Mouse (Mus musculus) forebrain, postnatal 0 days (tissue): ENCODE data around the gene Gpcpd1. TPM values are rescaled to one million over a fixed set of nuclear protein-coding genes. Genes with fewer than 3 reads are reported as not detected.

Experiments used
- ATAC-seq: fragments of 200-750 bp; cut with Nextera tagmentation; 2 replicates; pipeline ENCODE4 v1.8.0; 2017; ENCODE audit warnings: mild to moderate bottlenecking, moderate library complexity
- DNase-seq: peaks from one replicate; pipeline ENCODE4 v3.0.0-alpha.2; 2015
- H3K27ac ChIP-seq: fragments of 300-500 bp; sonication (generic); 2 replicates; pipeline ENCODE4 v1.5.1; 2014; ENCODE audit warnings: low read depth, mild to moderate bottlenecking, antibody characterized with exemption, low read length, moderate library complexity, mixed read lengths
- H3K27me3 ChIP-seq: fragments of 300-500 bp; sonication (generic); 2 replicates; pipeline ENCODE4 v1.6.1; 2014; ENCODE audit warnings: mild to moderate bottlenecking, low read length, mixed read lengths; ENCODE audit not compliant: insufficient read depth
- H3K36me3 ChIP-seq: fragments of 300-500 bp; sonication (generic); 2 replicates; pipeline ENCODE4 v1.6.1; 2014; ENCODE audit warnings: mild to moderate bottlenecking, moderate library complexity; ENCODE audit not compliant: insufficient read depth
- H3K4me1 ChIP-seq: fragments of 300-500 bp; sonication (generic); 2 replicates; pipeline ENCODE4 v1.6.1; 2014; ENCODE audit warnings: antibody characterized with exemption; ENCODE audit not compliant: insufficient read depth
- H3K4me2 ChIP-seq: fragments of 300-500 bp; sonication (generic); 2 replicates; pipeline ENCODE4 v1.6.1; 2014; ENCODE audit warnings: low read depth, mild to moderate bottlenecking, moderate library complexity
- H3K4me3 ChIP-seq: fragments of 300-500 bp; sonication (generic); 2 replicates; pipeline ENCODE4 v1.5.1; 2014; ENCODE audit warnings: low read depth, low read length, mixed read lengths
- H3K9ac ChIP-seq: fragments of 300-500 bp; sonication (generic); 2 replicates; pipeline ENCODE4 v1.6.1; 2014; ENCODE audit warnings: mild to moderate bottlenecking
- H3K9me3 ChIP-seq: fragments of 300-500 bp; sonication (generic); 2 replicates; pipeline ENCODE4 v1.6.1; 2016; ENCODE audit warnings: low read length
- CTCF ChIP-seq: sonication (generic); IDR thresholded peaks from 2 replicates; pipeline ENCODE4 v1.5.1; 2016; ENCODE audit warnings: antibody characterized with exemption, control low read depth, low read depth
- WGBS: fragments of 180-500 bp; shearing (Covaris S2); extraction: QIAGEN DNeasy Blood & Tissue Kit; methylation state at CpG from one replicate; pipeline ENCODE4 v1.1.7; 2014; 5-methylcytosine and 5-hydroxymethylcytosine counted together
- polyA plus RNA-seq: library from polyadenylated mRNA; unstranded; fragments of >200 nt; fragmentation: Nextera tagmentation; extraction: Ambion mirVana; gene quantifications from 2 replicates; pipeline ENCODE4 v1.2.1, GENCODE M21; 2015
- total RNA-seq: library from RNA; depleted of rRNA; stranded (reverse); fragments of >200 nt; gene quantifications from 2 replicates; pipeline ENCODE4 v1.2.3, GENCODE M21; 2014

Gene Gpcpd1
- total and polyA plus RNA-seq, 2 experiments from 2014 or later = 80.1 to 97.7 TPM

DNA sequence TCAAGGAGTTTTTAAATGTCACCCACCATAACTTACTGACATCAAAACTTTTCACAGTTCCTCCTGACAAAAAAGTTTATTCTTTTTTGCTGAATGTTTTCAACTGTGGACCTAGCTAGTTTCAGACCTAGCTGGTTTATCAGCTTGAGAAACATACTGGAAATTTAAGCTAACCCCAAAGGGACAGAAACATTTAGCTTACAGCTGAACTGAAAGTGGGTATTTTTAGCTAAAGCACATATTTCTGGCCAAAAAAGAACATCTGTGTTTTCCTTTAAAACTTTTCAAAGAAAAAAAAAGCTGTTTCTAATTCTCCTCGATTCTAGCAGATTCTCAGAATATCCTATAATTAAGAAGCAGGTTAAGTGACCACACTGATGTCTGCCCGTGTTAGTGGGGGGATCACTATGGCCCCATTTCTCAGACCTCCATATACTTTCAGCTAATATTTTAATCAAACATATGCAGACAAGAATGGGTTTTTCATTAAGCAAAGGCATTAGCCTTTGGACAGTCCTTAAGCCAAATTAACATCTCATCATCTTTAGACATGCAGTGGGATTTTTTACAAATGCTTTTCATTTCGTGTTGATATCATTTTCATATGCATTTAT lies 10.9 kb downstream of the Gpcpd1 start:
- Histone ChIP-seq H3K4me1 (peaks cover 14% of the 10 kb centered on the region; the same call in 1 of the 2 replicates), H3K9me3 (no peaks in the 10 kb centered on the region), H3K4me3 (peak overlapping the region; percentile 87), H3K27me3 (no peaks in the 10 kb centered on the region), H3K36me3 (0 out of 2 replicates have a peak, but pooled peaks cover 3% of the 10 kb centered on the region), H3K9ac (peak overlapping the region; percentile 99), H3K27ac (peak overlapping the region; percentile 51; the same call in 1 of the 2 replicates), H3K4me2 (peak overlapping the region; percentile 56)
- ATAC-seq (no peak), DNase-seq (no peak)
- no peak for TF ChIP-seq CTCF
- WGBS = 23% methylated on average over 3 of the region's 3 CpGs

DNA sequence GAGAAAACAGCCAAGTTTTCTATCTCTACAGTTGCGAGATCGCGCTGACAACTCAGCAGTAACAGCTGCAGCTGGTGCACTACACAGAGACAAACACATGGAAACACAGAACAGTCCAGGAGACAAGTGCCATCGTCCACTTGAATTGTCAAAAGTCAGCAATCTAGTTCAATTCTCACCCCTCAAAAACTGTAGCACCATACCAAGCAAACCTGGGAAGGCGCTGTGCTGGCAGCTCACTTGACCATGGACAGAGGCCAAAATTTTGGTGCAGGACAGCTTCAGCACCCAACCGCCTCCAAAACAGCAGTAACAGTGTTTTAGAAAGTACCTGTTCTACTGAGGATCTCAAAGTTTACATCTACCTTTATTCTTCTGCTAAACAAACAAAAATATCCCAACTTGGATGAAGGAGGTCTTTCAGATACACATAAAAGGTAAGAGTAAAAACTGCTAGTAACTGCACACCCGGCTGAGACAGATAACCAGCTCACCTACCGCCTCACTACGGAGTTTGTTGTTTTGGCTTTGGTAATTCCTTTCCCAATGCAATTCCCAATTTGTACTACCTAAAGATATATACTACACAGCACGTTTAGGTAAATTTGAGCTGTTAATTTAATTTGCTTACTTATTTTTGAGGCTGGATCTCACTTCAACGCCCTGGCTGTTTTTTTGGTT lies 11.6 kb downstream of the Gpcpd1 start:
- DNase-seq (no peak), ATAC-seq (no peak)
- H3K27ac ChIP-seq = no peak overlapping the region
- 0 out of 2 replicates have a peak, but pooled peaks cover 13% of the 10 kb centered on the region for H3K4me1 ChIP-seq
- 65% methylated on average over 11 of the region's 11 CpGs for WGBS
- H3K27me3 ChIP-seq = no peaks in the 10 kb centered on the region
- peak overlapping the region; percentile 56 for H3K4me2 ChIP-seq
- TF ChIP-seq CTCF = no peak
- no peaks in the 10 kb centered on the region for H3K9me3 ChIP-seq
- no peak overlapping the region; the same call in 1 of the 2 replicates for H3K4me3 ChIP-seq
- H3K36me3 ChIP-seq = peaks cover 9% of the 10 kb centered on the region; the same call in 1 of the 2 replicates
- no peak overlapping the region for H3K9ac ChIP-seq

GRCm38 (mm10) chr2:132575256-132575655 lies 12.3 kb downstream of the Gpcpd1 start:
- 73% methylated on average over 3 of the region's 3 CpGs for WGBS
- no peak overlapping the region for H3K27ac ChIP-seq
- no peak for DNase-seq
- ATAC-seq = no peak
- H3K4me3 ChIP-seq = no peak overlapping the region
- no peaks in the 10 kb centered on the region for H3K27me3 ChIP-seq
- H3K9ac ChIP-seq = no peak overlapping the region
- peak overlapping the region; percentile 56; the same call in 1 of the 2 replicates for H3K4me2 ChIP-seq
- no peak for TF ChIP-seq CTCF
- no peaks in the 10 kb centered on the region for H3K9me3 ChIP-seq
- 0 out of 2 replicates have a peak, but pooled peaks cover 13% of the 10 kb centered on the region for H3K4me1 ChIP-seq
- peaks cover 10% of the 10 kb centered on the region; the same call in 1 of the 2 replicates for H3K36me3 ChIP-seq

DNA sequence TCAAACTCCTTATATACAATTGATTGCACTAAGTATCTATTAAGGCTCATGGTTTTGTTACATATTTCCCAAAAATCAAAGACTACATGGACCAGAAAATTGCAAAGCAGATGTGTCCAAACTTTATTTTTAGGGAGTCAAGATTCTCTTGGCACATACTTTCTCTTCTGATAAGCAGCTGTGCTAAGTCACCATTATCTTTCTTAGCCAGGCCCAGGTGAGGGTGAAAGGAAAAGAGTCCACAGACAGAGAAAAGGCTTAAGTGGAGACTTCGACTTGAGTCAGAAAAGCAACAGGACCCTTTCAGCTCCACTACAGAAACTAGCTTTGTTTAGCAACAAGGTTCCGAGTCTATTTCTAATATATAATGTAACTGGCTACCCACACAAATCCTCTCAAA lies 14.2 kb downstream of the Gpcpd1 start:
- Histone ChIP-seq H3K4me1 (0 out of 2 replicates have a peak, but pooled peaks cover 13% of the 10 kb centered on the region), H3K4me2 (no peak overlapping the region), H3K36me3 (peaks cover 15% of the 10 kb centered on the region; the same call in 1 of the 2 replicates), H3K27me3 (no peaks in the 10 kb centered on the region), H3K4me3 (no peak overlapping the region), H3K9ac (no peak overlapping the region), H3K27ac (no peak overlapping the region), H3K9me3 (no peaks in the 10 kb centered on the region)
- no peak for TF ChIP-seq CTCF
- WGBS = 89% methylated on average over 2 of the region's 2 CpGs
- DNase-seq (no peak), ATAC-seq (no peak)

- H3K9ac ChIP-seq = no peak overlapping the region
- H3K4me1 ChIP-seq = 0 out of 2 replicates have a peak, but pooled peaks cover 13% of the 10 kb centered on the region
- no peaks in the 10 kb centered on the region for H3K27me3 ChIP-seq
- H3K9me3 ChIP-seq = no peaks in the 10 kb centered on the region
- no peak overlapping the region for H3K27ac ChIP-seq
- peaks cover 15% of the 10 kb centered on the region for H3K36me3 ChIP-seq
- no peak overlapping the region for H3K4me3 ChIP-seq
- H3K4me2 ChIP-seq = no peak overlapping the region
- 95% methylated on average over 3 of the region's 3 CpGs for WGBS
- DNase-seq (no peak), ATAC-seq (no peak)
- TF ChIP-seq CTCF = no peak
Observed at GRCm38 (mm10) chr2:132572651-132573050, 14.9 kb downstream of the Gpcpd1 start.

DNA sequence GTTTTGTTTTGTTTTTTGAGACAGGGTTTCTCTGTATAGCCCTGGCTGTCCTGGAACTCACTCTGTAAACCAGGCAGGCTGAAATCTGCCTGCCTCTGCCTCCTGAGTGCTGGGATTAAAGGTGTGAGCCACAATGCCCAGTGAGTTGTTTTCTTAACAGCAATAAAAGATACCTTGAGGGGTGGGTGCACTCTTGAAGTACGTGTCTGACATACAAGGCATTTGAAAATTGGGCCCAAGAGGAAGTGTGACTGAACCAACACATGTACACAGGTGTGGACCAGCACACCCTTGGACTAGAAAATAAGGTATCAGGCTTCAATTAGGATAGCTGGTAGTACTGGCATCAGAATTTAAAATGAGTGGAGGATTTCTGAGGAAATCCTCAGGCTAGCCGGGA lies 16.2 kb downstream of the Gpcpd1 start:
- peaks cover 25% of the 10 kb centered on the region for H3K36me3 ChIP-seq
- no peak for ATAC-seq
- H3K9me3 ChIP-seq = no peaks in the 10 kb centered on the region
- TF ChIP-seq CTCF = no peak
- no peak overlapping the region for H3K9ac ChIP-seq
- WGBS = 95% methylated on average over 2 of the region's 2 CpGs
- no peak overlapping the region for H3K27ac ChIP-seq
- no peak for DNase-seq
- no peak overlapping the region for H3K4me3 ChIP-seq
- no peak overlapping the region for H3K4me2 ChIP-seq
- H3K4me1 ChIP-seq = 0 out of 2 replicates have a peak, but pooled peaks cover 7% of the 10 kb centered on the region
- H3K27me3 ChIP-seq = no peaks in the 10 kb centered on the region

- no peaks in the 10 kb centered on the region for H3K27me3 ChIP-seq
- no peak overlapping the region for H3K4me3 ChIP-seq
- no peak overlapping the region for H3K4me2 ChIP-seq
- DNase-seq (no peak), ATAC-seq (no peak)
- no peak for TF ChIP-seq CTCF
- 0 out of 2 replicates have a peak, but pooled peaks cover 5% of the 10 kb centered on the region for H3K4me1 ChIP-seq
- no peak overlapping the region for H3K27ac ChIP-seq
- H3K9ac ChIP-seq = no peak overlapping the region
- H3K36me3 ChIP-seq = peaks cover 30% of the 10 kb centered on the region
- H3K9me3 ChIP-seq = no peaks in the 10 kb centered on the region
Observed at GRCm38 (mm10) chr2:132570869-132571268, 16.7 kb downstream of the Gpcpd1 start.
